Mouse (Mus musculus) CH12F3 (cell line): Measurements from ENCODE around the gene Olfr1280.
"Not testable (repeated sequence)": the region's sequence is repeated elsewhere in the genome, so short reads cannot be mapped to it uniquely, and the experiment has no call there.

ENCODE experiments used
- in situ Hi-C: fragments of 300-500 bp; cut with MboI; formaldehyde crosslinking; loops from 2 replicates; pipeline ENCODE4 v1.14.3; 2020; ENCODE audit warnings: low sequenced_read_pairs

Gene Olfr1280

GRCm38 (mm10) chr2:111313717-111314116 is at the start of gene Olfr1280:
Olfr1280 (plus strand) TSS chr2:111314017.
- in situ Hi-C loops, result no loop called here

- in situ Hi-C loops, result no loop called here
Observed at GRCm38 (mm10) chr2:111274006-111274405, 39.8 kb upstream of the Olfr1280 start, which contains the start of gene Olfr1277. Olfr1277 (minus strand) TSS chr2:111274106.

- in situ Hi-C loops, result no loop called here
Observed at GRCm38 (mm10) chr2:111289836-111290235, 24.0 kb upstream of the Olfr1280 start, which contains the start of gene Olfr1278. Olfr1278 (plus strand) TSS chr2:111290136.

GRCm38 (mm10) chr2:111298541-111298940 is 15.3 kb upstream of the Olfr1280 start:
- in situ Hi-C loops, result no loop called here

- in situ Hi-C loops, result no loop called here
Observed at GRCm38 (mm10) chr2:111300374-111300773, 13.4 kb upstream of the Olfr1280 start, which contains the start of gene Olfr1279. Olfr1279 (plus strand) TSS chr2:111300635.

GRCm38 (mm10) chr2:111326220-111326619 is 12.4 kb downstream of the Olfr1280 start, which contains the start of gene Olfr1281:
Olfr1281 (plus strand) TSS chr2:111326520.
- in situ Hi-C loops, result no loop called here

GRCm38 (mm10) chr2:111333721-111334120 is 19.9 kb downstream of the Olfr1280 start:
- in situ Hi-C loops, result not testable (repeated sequence)

- in situ Hi-C loops, result no loop called here
Observed at GRCm38 (mm10) chr2:111335976-111336375, 22.2 kb downstream of the Olfr1280 start, which contains the start of gene Olfr1282. Olfr1282 (minus strand) TSS chr2:111336076.

GRCm38 (mm10) chr2:111366490-111366889 is 52.7 kb downstream of the Olfr1280 start, which contains the start of gene Olfr1283:
Olfr1283 (plus strand) TSS chr2:111366790.
- in situ Hi-C loops, result no loop called here

GRCm38 (mm10) chr2:111375222-111375621 is 61.4 kb downstream of the Olfr1280 start, which contains the start of gene Olfr1284:
Olfr1284 (plus strand) TSS chr2:111375522.
- in situ Hi-C loops, result no loop called here
